Mouse (Mus musculus) kidney, embryonic 15.5 days (tissue): ENCODE results near the gene Raph1. TPM values are rescaled to one million over a fixed set of nuclear protein-coding genes. Genes with fewer than 3 reads are reported as not detected.
"Not testable (repeated sequence)": the region's sequence is repeated elsewhere in the genome, so short reads cannot be mapped to it uniquely, and the experiment has no call there.

Source experiments
- ATAC-seq: fragments of 200-750 bp; cut with Nextera tagmentation; replicated peaks from 2 replicates; pipeline ENCODE4 v1.8.0; 2017; ENCODE audit warnings: moderate TSS enrichment; ENCODE audit not compliant: low FRiP score
- H3K27ac ChIP-seq: fragments of 300-500 bp; sonication (generic); 2 replicates; pipeline ENCODE4 v1.5.1; 2015; ENCODE audit warnings: mild to moderate bottlenecking, inconsistent platforms
- H3K27me3 ChIP-seq: fragments of 300-500 bp; sonication (generic); 2 replicates; pipeline ENCODE4 v1.6.1; 2015; ENCODE audit warnings: inconsistent platforms
- H3K36me3 ChIP-seq: fragments of 300-500 bp; sonication (generic); 2 replicates; pipeline ENCODE4 v1.6.1; 2015; ENCODE audit warnings: inconsistent platforms
- H3K4me1 ChIP-seq: fragments of 300-500 bp; sonication (generic); 2 replicates; pipeline ENCODE4 v1.6.1; 2015; ENCODE audit warnings: inconsistent platforms
- H3K4me2 ChIP-seq: fragments of 300-500 bp; sonication (generic); 2 replicates; pipeline ENCODE4 v1.6.1; 2015; ENCODE audit warnings: moderate library complexity, mild to moderate bottlenecking, inconsistent platforms
- H3K4me3 ChIP-seq: fragments of 300-500 bp; sonication (generic); replicated peaks from 2 replicates; pipeline ENCODE4 v1.5.1; 2015; ENCODE audit warnings: mild to moderate bottlenecking, inconsistent platforms
- H3K9ac ChIP-seq: fragments of 300-500 bp; sonication (generic); 2 replicates; pipeline ENCODE4 v1.6.1; 2015; ENCODE audit warnings: mild to moderate bottlenecking, inconsistent platforms
- H3K9me3 ChIP-seq: fragments of 300-500 bp; sonication (generic); replicated peaks from 2 replicates; pipeline ENCODE4 v1.6.1; 2016; ENCODE audit warnings: inconsistent platforms
- WGBS: fragments of 180-500 bp; shearing (Covaris S2); methylation state at CpG from one replicate; pipeline ENCODE4 v1.1.7; 2015; ENCODE audit warnings: mixed read lengths; 5-methylcytosine and 5-hydroxymethylcytosine counted together
- microRNA-seq: library from miRNA; unstranded; fragments of <30 nt; microRNA quantifications from one replicate; pipeline ENCODE4, GENCODE M21; 2016
- polyA plus RNA-seq: library from polyadenylated mRNA; unstranded; fragments of >200 nt; fragmentation: Nextera tagmentation; extraction: Ambion mirVana; gene quantifications from 2 replicates; pipeline ENCODE4 v1.2.1, GENCODE M21; 2015

Raph1 gene
- polyA plus RNA-seq, 1 experiment from 2014 or later: 35.1 TPM

- Histone ChIP-seq H3K36me3 (peaks cover 48% of the 10 kb centered on the region), H3K27ac (no peak overlapping the region), H3K4me2 (no peak overlapping the region), H3K4me1 (no peaks in the 10 kb centered on the region), H3K27me3 (no peaks in the 10 kb centered on the region), H3K9me3 (no peaks in the 10 kb centered on the region), H3K9ac (no peak overlapping the region), H3K4me3 (no peak overlapping the region)
- ATAC-seq: no peak
- whole genome bisulfite sequencing: 100% methylated on average over 1 of the region's 1 CpGs
Observed at GRCm38 (mm10) chr1:60482881-60483280, 84.0 kb downstream of the Raph1 start.

DNA sequence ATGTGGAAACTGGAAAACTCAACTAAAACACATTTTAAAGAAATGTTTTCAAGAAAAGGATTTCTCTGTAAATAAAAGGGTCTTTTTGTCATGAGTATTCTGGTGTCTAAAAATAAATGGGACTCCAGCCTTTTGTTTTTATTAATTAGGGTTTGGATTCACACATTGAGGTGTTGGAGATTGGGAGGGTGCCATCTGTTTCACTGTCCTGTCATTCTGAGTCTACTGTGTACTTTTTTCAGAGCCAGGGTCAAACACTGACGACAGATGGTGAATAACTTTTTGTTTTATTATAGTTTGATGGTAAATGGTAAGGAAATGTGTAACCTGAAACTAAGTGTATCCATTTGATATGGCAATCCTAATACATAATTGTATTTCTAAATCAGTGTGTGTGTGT lies 85.3 kb downstream of the Raph1 start:
- Histone ChIP-seq H3K4me1 (no peaks in the 10 kb centered on the region), H3K9ac (no peak overlapping the region), H3K27me3 (no peaks in the 10 kb centered on the region), H3K9me3 (no peaks in the 10 kb centered on the region), H3K4me3 (no peak overlapping the region), H3K4me2 (no peak overlapping the region), H3K36me3 (peaks cover 48% of the 10 kb centered on the region), H3K27ac (no peak overlapping the region)
- WGBS: 43% methylated on average over 1 of the region's 1 CpGs
- ATAC-seq: no peak

DNA sequence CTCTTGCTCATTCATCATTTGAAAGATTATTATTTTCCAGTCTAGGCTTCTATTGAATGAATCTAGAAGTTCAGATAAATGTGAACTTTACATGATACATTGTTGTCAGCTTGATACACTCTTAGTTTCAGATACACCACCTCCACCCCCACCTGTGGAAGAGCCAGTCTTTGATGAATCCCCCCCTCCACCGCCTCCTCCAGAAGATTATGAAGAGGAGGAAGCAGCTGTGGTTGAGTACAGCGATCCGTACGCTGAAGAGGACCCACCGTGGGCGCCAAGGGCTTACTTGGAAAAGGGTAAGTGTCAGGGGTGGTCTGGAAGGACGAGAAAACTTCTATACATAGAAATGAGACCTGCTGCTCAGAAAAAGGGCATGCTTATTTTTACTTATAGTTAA lies 96.4 kb downstream of the Raph1 start:
- Histone ChIP-seq H3K4me2 (no peak overlapping the region), H3K36me3 (peaks cover 32% of the 10 kb centered on the region), H3K27ac (no peak overlapping the region), H3K9me3 (no peaks in the 10 kb centered on the region), H3K27me3 (no peaks in the 10 kb centered on the region), H3K9ac (no peak overlapping the region), H3K4me1 (no peaks in the 10 kb centered on the region), H3K4me3 (no peak overlapping the region)
- no peak for ATAC-seq
- 92% methylated on average over 7 of the region's 7 CpGs for WGBS

DNA sequence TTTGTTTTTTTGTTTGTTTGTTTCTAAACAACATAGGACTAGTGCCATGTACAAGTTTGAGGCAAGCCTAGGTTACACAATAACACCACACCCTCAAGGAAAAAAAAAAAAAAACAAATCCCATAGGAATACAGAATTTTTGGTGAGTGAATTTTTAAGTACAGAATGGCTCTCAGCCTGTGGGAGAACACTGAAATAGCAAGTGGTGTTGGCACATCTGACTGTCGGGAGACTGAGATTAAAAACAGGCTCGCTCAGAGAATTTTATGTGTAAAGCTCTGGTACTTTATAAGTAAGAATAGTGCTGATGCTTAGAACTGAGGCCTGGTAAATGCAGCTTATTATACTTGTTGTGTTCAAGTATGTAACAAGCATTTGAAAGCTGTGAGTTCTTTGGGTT lies 97.4 kb downstream of the Raph1 start:
- Histone ChIP-seq H3K9me3 (no peaks in the 10 kb centered on the region), H3K27me3 (no peaks in the 10 kb centered on the region), H3K27ac (no peak overlapping the region), H3K4me3 (no peak overlapping the region), H3K4me2 (no peak overlapping the region), H3K9ac (no peak overlapping the region), H3K4me1 (no peaks in the 10 kb centered on the region), H3K36me3 (peaks cover 39% of the 10 kb centered on the region)
- WGBS: 91% methylated on average over 2 of the region's 2 CpGs
- ATAC-seq: no peak

DNA sequence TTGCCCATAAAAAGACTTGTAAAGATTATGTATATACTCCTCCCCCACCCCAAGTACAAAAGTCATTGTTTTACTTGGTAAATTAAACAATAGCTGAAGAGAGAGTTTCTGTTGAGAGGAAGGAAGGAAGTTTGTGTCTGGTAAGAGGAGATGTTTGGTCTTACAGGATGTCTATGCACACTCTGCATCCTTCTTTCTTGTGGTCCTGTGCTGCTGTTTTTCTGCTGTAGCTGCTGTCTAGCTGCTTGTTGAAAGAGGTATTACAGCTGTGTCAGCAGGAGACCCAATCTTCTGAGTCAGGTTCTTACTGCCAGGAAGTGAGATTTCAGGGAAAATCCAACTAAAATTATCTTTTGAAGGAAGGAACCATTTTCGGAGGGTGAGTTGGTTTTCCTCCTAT lies 106.3 kb downstream of the Raph1 start:
- peak overlapping the region; percentile 54 for H3K27ac ChIP-seq
- H3K9ac ChIP-seq: no peak overlapping the region
- no peak overlapping the region for H3K4me3 ChIP-seq
- peaks cover 30% of the 10 kb centered on the region for H3K36me3 ChIP-seq
- no peaks in the 10 kb centered on the region for H3K4me1 ChIP-seq
- 82% methylated on average over 1 of the region's 1 CpGs for WGBS
- no peak for ATAC-seq
- no peaks in the 10 kb centered on the region for H3K9me3 ChIP-seq
- no peaks in the 10 kb centered on the region for H3K27me3 ChIP-seq
- no peak overlapping the region for H3K4me2 ChIP-seq

GRCm38 (mm10) chr1:60449896-60450295 lies 117.0 kb downstream of the Raph1 start:
- peaks cover 53% of the 10 kb centered on the region for H3K36me3 ChIP-seq
- no peaks in the 10 kb centered on the region for H3K27me3 ChIP-seq
- H3K27ac ChIP-seq: no peak overlapping the region
- no peaks in the 10 kb centered on the region for H3K9me3 ChIP-seq
- no peak overlapping the region for H3K9ac ChIP-seq
- ATAC-seq: no peak
- H3K4me2 ChIP-seq: no peak overlapping the region
- H3K4me1 ChIP-seq: no peaks in the 10 kb centered on the region
- 37% methylated on average over 1 of the region's 1 CpGs for WGBS
- no peak overlapping the region for H3K4me3 ChIP-seq

DNA sequence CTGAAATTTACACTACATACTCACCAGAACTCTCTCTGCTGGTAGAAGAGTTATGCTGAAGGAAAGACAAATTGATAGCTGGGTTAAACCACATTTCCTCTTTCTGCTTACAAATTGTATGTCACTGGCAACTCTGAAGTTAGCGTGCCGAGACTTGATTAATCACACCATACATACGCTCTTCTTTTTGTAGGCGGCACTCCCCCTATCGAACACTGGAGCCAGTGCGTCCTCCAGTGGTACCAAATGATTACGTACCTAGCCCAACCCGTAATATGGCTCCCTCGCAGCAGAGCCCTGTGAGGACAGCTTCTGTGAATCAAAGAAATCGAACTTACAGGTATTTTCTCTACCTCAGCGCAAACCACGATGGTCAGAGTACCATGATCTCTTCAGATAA lies 119.8 kb downstream of the Raph1 start:
- 79% methylated on average over 12 of the region's 12 CpGs for WGBS
- H3K4me2 ChIP-seq: no peak overlapping the region

GRCm38 (mm10) chr1:60441438-60441837 lies 125.5 kb downstream of the Raph1 start:
- H3K27me3 ChIP-seq, H3K27ac ChIP-seq, H3K9ac ChIP-seq, H3K4me1 ChIP-seq, H3K9me3 ChIP-seq, H3K4me2 ChIP-seq, H3K4me3 ChIP-seq, ATAC-seq: not testable (repeated sequence)
- H3K36me3 ChIP-seq: peaks cover 38% of the 10 kb centered on the region; the same call in 1 of the 2 replicates
- WGBS: 86% methylated on average over 5 of the region's 5 CpGs

More for the DNA sequence above, 119.8 kb downstream of the Raph1 start:
- Histone ChIP-seq H3K4me3 (no peak overlapping the region), H3K4me1 (no peaks in the 10 kb centered on the region), H3K36me3 (peaks cover 52% of the 10 kb centered on the region), H3K27me3 (no peaks in the 10 kb centered on the region), H3K27ac (no peak overlapping the region), H3K9me3 (no peaks in the 10 kb centered on the region), H3K9ac (no peak overlapping the region)
- ATAC-seq: no peak

DNA sequence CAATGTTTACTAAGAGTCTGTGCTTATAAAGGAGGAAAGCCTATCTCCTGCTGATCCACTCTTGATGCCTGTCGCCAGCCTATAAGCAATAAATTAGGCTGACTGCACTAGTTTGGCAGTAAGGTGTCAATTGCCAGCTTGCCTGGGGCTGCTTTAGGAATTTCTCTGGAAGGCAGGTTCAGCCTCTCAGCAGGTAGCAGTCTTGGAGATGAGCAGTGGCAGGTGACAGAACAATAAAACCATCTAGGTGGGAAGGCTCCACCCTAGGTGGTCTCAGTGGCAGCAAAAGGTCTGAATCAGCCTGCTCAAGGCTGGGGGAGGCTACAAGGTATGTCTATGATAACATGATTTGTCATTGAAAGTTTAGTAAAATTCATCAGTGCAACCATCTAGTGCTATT lies 134.4 kb downstream of the Raph1 start:
- Histone ChIP-seq H3K4me3 (no peak overlapping the region), H3K36me3 (peaks cover 9% of the 10 kb centered on the region; the same call in 1 of the 2 replicates), H3K9ac (no peak overlapping the region), H3K4me2 (no peak overlapping the region), H3K27me3 (no peaks in the 10 kb centered on the region), H3K9me3 (no peaks in the 10 kb centered on the region), H3K4me1 (no peaks in the 10 kb centered on the region), H3K27ac (no peak overlapping the region)
- no peak for ATAC-seq
- WGBS: 29% methylated on average over 1 of the region's 1 CpGs

Small RNA genes lying within 50 kb of the gene (microRNA-seq; reads per million reads assigned to microRNA genes)
- not detected for gene Gm23762

Other genes with a start within 250 kb of the Raph1 start
- gene Cyp20a1, start 223.8 kb downstream of the Raph1 start, polyA plus RNA-seq: 34.1 and 36.3 TPM in 2 replicates
- 37.5 and 39.6 TPM in 2 replicates for gene Abi2, start 157.5 kb downstream of the Raph1 start, polyA plus RNA-seq
- gene Cd28, start 149.7 kb upstream of the Raph1 start, polyA plus RNA-seq: 0.24 and 0.30 TPM in 2 replicates